Comparison of ENCODE assay signal across 14 mouse cellular contexts in genomic region chr6:6869961-6870800, GRCm38 (mm10). TPM values are rescaled to one million over a fixed set of nuclear protein-coding genes. Genes with fewer than 3 reads are reported as not detected.
DNase-seq lines count a peak whose midpoint lies in the region; ATAC-seq lines count a peak whose summit lies in the region.
"Had no signal": no experiment of that assay in that cellular context is flagged by ENCODE, and none has a peak within 500 bp of the region (broad histone marks: within the 10 kb centered on the region; RNA-seq: fewer than 3 reads in every experiment).

No protein-coding gene starts in this region.

- H3K9ac ChIP-seq in forebrain, embryonic 16.5 days (replicated peaks; ENCODE audit: low read depth, low read length) = peak overlapping the region; percentile 46
- no peak overlapping the region for H3K9ac ChIP-seq in midbrain, embryonic 16.5 days (ENCODE audit: low read depth, low read length)
- H3K9ac ChIP-seq: liver, embryonic 15.5 days had no signal

- peak overlapping the region; percentile 75 for H3K27ac ChIP-seq in embryonic facial prominence, embryonic 10.5 days (replicated peaks)
- peak overlapping the region; percentile 94 for H3K27ac ChIP-seq in forebrain, embryonic 16.5 days (ENCODE audit: low read length)
- H3K27ac ChIP-seq in midbrain, embryonic 16.5 days (ENCODE audit: low read length) = peak overlapping the region; percentile 43
- H3K27ac ChIP-seq: liver, embryonic 15.5 days had no signal

- H3K9me3 ChIP-seq in embryonic facial prominence, embryonic 10.5 days = no peaks in the 10 kb centered on the region
- no peaks in the 10 kb centered on the region for H3K9me3 ChIP-seq in forebrain, embryonic 16.5 days (ENCODE audit: control insufficient read depth, low read length)
- no peaks in the 10 kb centered on the region for H3K9me3 ChIP-seq in midbrain, embryonic 16.5 days (replicated peaks; ENCODE audit: control insufficient read depth, low read length, poor library complexity, severe bottlenecking)
- H3K9me3 ChIP-seq: liver, embryonic 15.5 days had no signal

- H3K4me1 ChIP-seq in embryonic facial prominence, embryonic 10.5 days = peaks cover 30% of the 10 kb centered on the region
- peaks cover 2% of the 10 kb centered on the region for H3K4me1 ChIP-seq in forebrain, embryonic 16.5 days (replicated peaks; ENCODE audit: control insufficient read depth, insufficient read depth, low read length)
- H3K4me1 ChIP-seq in midbrain, embryonic 16.5 days (ENCODE audit: control insufficient read depth, insufficient read depth, low read length) = no peaks in the 10 kb centered on the region
- H3K4me1 ChIP-seq: liver, embryonic 15.5 days had no signal

- under 1% methylated on average over 11 of the region's 11 CpGs for WGBS in embryonic facial prominence, embryonic 10.5 days
- WGBS in forebrain, embryonic 16.5 days = 0% methylated on average over 9 of the region's 11 CpGs
- under 1% methylated on average over 11 of the region's 11 CpGs for WGBS in midbrain, embryonic 16.5 days

- H3K27me3 ChIP-seq in embryonic facial prominence, embryonic 10.5 days (replicated peaks; ENCODE audit: low read depth, poor library complexity, severe bottlenecking) = peaks cover 100% of the 10 kb centered on the region
- peaks cover 38% of the 10 kb centered on the region for H3K27me3 ChIP-seq in forebrain, embryonic 16.5 days (replicated peaks; ENCODE audit: control insufficient read depth, insufficient read depth, low read length)
- peaks cover 51% of the 10 kb centered on the region for H3K27me3 ChIP-seq in midbrain, embryonic 16.5 days (ENCODE audit: control insufficient read depth, insufficient read depth, low read depth, low read length)

- no peaks in the 10 kb centered on the region for H3K36me3 ChIP-seq in embryonic facial prominence, embryonic 10.5 days (replicated peaks)
- no peaks in the 10 kb centered on the region for H3K36me3 ChIP-seq in forebrain, embryonic 16.5 days (ENCODE audit: control insufficient read depth, insufficient read depth)
- H3K36me3 ChIP-seq in midbrain, embryonic 16.5 days (ENCODE audit: control insufficient read depth, insufficient read depth, low read length) = no peaks in the 10 kb centered on the region
- H3K36me3 ChIP-seq: liver, embryonic 15.5 days had no signal

- H3K4me2 ChIP-seq in forebrain, embryonic 16.5 days (ENCODE audit: low read length) = peak overlapping the region; percentile 41
- H3K4me2 ChIP-seq in midbrain, embryonic 16.5 days (ENCODE audit: low read length) = no peak overlapping the region
- H3K4me2 ChIP-seq: liver, embryonic 15.5 days had no signal

- H3K4me3 ChIP-seq in embryonic facial prominence, embryonic 10.5 days = peak overlapping the region; percentile 74
- peak overlapping the region; percentile 42 for H3K4me3 ChIP-seq in forebrain, embryonic 16.5 days (replicated peaks; ENCODE audit: low read length)
- peak overlapping the region; percentile 9; the same call in 1 of the 2 replicates for H3K4me3 ChIP-seq in midbrain, embryonic 16.5 days (ENCODE audit: low read depth, low read length)
- H3K4me3 ChIP-seq: liver, embryonic 15.5 days had no signal

- ATAC-seq in forebrain, embryonic 16.5 days = peak; percentile 39
- ATAC-seq in midbrain, embryonic 16.5 days = no peak

- DNase-seq in embryo, embryonic 10 days (ENCODE audit: low spot score) = peak; percentile 55
- DNase-seq in embryonic facial prominence, embryonic 10.5 days (ENCODE audit: low spot score) = peak; percentile 51
- DNase-seq in natural killer cell, adult 2 months (ENCODE audit: low spot score in 2 of 2) = no peak
- DNase-seq in MN1 (ENCODE audit: low spot score) = no peak
- DNase-seq in spleen, postnatal 4 days (ENCODE audit: low spot score in 2 of 2) = no peak
- DNase-seq: adrenal gland, adult 8-10 months; cerebellum, postnatal 25 days; kidney, adult 8-10 months; lung, postnatal 36 days had no signal

RNA-seq across cellular contexts. Expression of gene Dlx6, which starts 7.0 kb away (rescaled TPM):
- polyA plus RNA-seq in embryonic facial prominence, embryonic 10.5 days (2016; fragmentation: Nextera tagmentation; extraction: Ambion mirVana) = 4.9 and 5.9 TPM in 2 replicates
- polyA plus RNA-seq in forebrain, embryonic 16.5 days (2015; fragmentation: Nextera tagmentation; extraction: Ambion mirVana) = 7.2 and 12.6 TPM in 2 replicates
- polyA plus RNA-seq in midbrain, embryonic 16.5 days (2015; fragmentation: Nextera tagmentation; extraction: Ambion mirVana) = 1.3 and 3.0 TPM in 2 replicates
- polyA plus RNA-seq: gonadal fat pad, adult 2 months; liver, embryonic 15.5 days; spleen, adult 2 months had no signal

RNA-seq across cellular contexts. Expression of gene Dlx5, which starts 11.7 kb away (rescaled TPM):
- polyA plus RNA-seq in embryonic facial prominence, embryonic 10.5 days (2016; fragmentation: Nextera tagmentation; extraction: Ambion mirVana) = 75.5 and 92.2 TPM in 2 replicates
- 74.3 and 75.7 TPM in 2 replicates for polyA plus RNA-seq in forebrain, embryonic 16.5 days (2015; fragmentation: Nextera tagmentation; extraction: Ambion mirVana)
- polyA plus RNA-seq in midbrain, embryonic 16.5 days (2015; fragmentation: Nextera tagmentation; extraction: Ambion mirVana) = 9.7 and 20.7 TPM in 2 replicates
- polyA plus RNA-seq: liver, embryonic 15.5 days; spleen, adult 2 months had no signal

Comparison
In these comparisons a context has a peak if more than half of its experiments do, and no peak if none do; other contexts are left out.
1. DNase-seq: peak in embryo, embryonic 10 days (single experiment) and embryonic facial prominence, embryonic 10.5 days (single experiment); none in natural killer cell, adult 2 months (0 of 2), MN1 (single experiment) and spleen, postnatal 4 days (0 of 2).
2. H3K27ac ChIP-seq: peak in every context shown above with its lines; median percentile 94 in forebrain, embryonic 16.5 days; 75 in embryonic facial prominence, embryonic 10.5 days; 43 in midbrain, embryonic 16.5 days.
3. H3K4me3 ChIP-seq: peak in every context shown above with its lines; median percentile 74 in embryonic facial prominence, embryonic 10.5 days; 42 in forebrain, embryonic 16.5 days; 9 in midbrain, embryonic 16.5 days.